Mouse (Mus musculus) limb, embryonic 14.5 days (tissue): Measurements from ENCODE around the gene Cdkl1. TPM values are rescaled to one million over a fixed set of nuclear protein-coding genes. Genes with fewer than 3 reads are reported as not detected.

ENCODE experiments used
- ATAC-seq: fragments of 200-750 bp; cut with Nextera tagmentation; 2 replicates; pipeline ENCODE4 v1.8.0; 2017; ENCODE audit warnings: low read depth, moderate number of reproducible peaks, moderate TSS enrichment; ENCODE audit not compliant: low FRiP score
- DNase-seq: peaks from one replicate; pipeline ENCODE4 v3.0.0-alpha.2; 2015; ENCODE audit warnings: low spot score
- H3K27ac ChIP-seq: fragments of 300-500 bp; sonication (generic); replicated peaks from 2 replicates; pipeline ENCODE4 v1.5.1; 2014; ENCODE audit warnings: low read depth, mild to moderate bottlenecking, low read length, moderate library complexity, mixed read lengths
- H3K27me3 ChIP-seq: fragments of 300-500 bp; sonication (generic); 2 replicates; pipeline ENCODE4 v1.6.1; 2014; ENCODE audit warnings: low read length, mixed read lengths; ENCODE audit not compliant: control insufficient read depth, insufficient read depth
- H3K36me3 ChIP-seq: fragments of 300-500 bp; sonication (generic); 2 replicates; pipeline ENCODE4 v1.6.1; 2014; ENCODE audit warnings: mild to moderate bottlenecking, low read length, moderate library complexity, mixed read lengths; ENCODE audit not compliant: control insufficient read depth, insufficient read depth
- H3K4me1 ChIP-seq: fragments of 300-500 bp; sonication (generic); 2 replicates; pipeline ENCODE4 v1.6.1; 2014; ENCODE audit warnings: antibody characterized with exemption, low read length, mixed read lengths; ENCODE audit not compliant: control insufficient read depth, insufficient read depth
- H3K4me2 ChIP-seq: fragments of 300-500 bp; sonication (generic); replicated peaks from 2 replicates; pipeline ENCODE4 v1.6.1; 2014; ENCODE audit warnings: low read depth, mild to moderate bottlenecking, low read length, moderate library complexity; ENCODE audit not compliant: severe bottlenecking
- H3K4me3 ChIP-seq: fragments of 300-500 bp; sonication (generic); replicated peaks from 2 replicates; pipeline ENCODE4 v1.5.1; 2014; ENCODE audit warnings: low read length
- H3K9ac ChIP-seq: fragments of 300-500 bp; sonication (generic); 2 replicates; pipeline ENCODE4 v1.6.1; 2014; ENCODE audit warnings: mild to moderate bottlenecking, low read depth, low read length, moderate library complexity; ENCODE audit not compliant: severe bottlenecking
- H3K9me3 ChIP-seq: fragments of 300-500 bp; sonication (generic); 2 replicates; pipeline ENCODE4 v1.6.1; 2016; ENCODE audit warnings: low read length; ENCODE audit not compliant: control insufficient read depth
- POLR2A ChIP-seq: fragments of 200-500 bp; IDR thresholded peaks from 2 replicates; pipeline ENCODE4 v1.8.0; 2012; ENCODE audit warnings: inconsistent platforms, mild to moderate bottlenecking, moderate library complexity, borderline replicate concordance; ENCODE audit not compliant: insufficient read depth, insufficient read length; ENCODE audit errors: extremely low read depth
- WGBS: fragments of 180-500 bp; shearing (Covaris S2); extraction: QIAGEN DNeasy Blood & Tissue Kit; methylation state at CpG from one replicate; pipeline ENCODE4 v1.1.7; 2014; 5-methylcytosine and 5-hydroxymethylcytosine counted together
- polyA plus RNA-seq, 2 experiments: library from polyadenylated mRNA; depleted of rRNA in 1 of 2; stranded (reverse) in 1 of 2; unstranded in 1 of 2; fragments of >200 nt; fragmentation: Nextera tagmentation in 1 of 2; extraction: Ambion mirVana in 1 of 2; gene quantifications; 2 replicates each; pipeline versions ENCODE4 v1.2.1 to v1.2.3; 2012 to 2014

Gene Cdkl1
- polyA plus RNA-seq, 2 experiments = 1.7 to 1.9 TPM

- 71% methylated on average over 2 of the region's 2 CpGs for WGBS
- H3K27me3 ChIP-seq = no peaks in the 10 kb centered on the region
- ATAC-seq (no peak), DNase-seq (no peak)
- TF ChIP-seq POLR2A = no peak
- no peaks in the 10 kb centered on the region for H3K9me3 ChIP-seq
- no peak overlapping the region for H3K4me3 ChIP-seq
- H3K36me3 ChIP-seq = no peaks in the 10 kb centered on the region
- H3K4me2 ChIP-seq = no peak overlapping the region
- peaks cover 31% of the 10 kb centered on the region for H3K4me1 ChIP-seq
- H3K27ac ChIP-seq = no peak overlapping the region
- H3K9ac ChIP-seq = no peak overlapping the region
These were observed 29.5 kb downstream of the Cdkl1 start for GRCm38 (mm10) chr12:69761603-69762002.

GRCm38 (mm10) chr12:69760743-69761406, 30.2 kb downstream of the Cdkl1 start:
- Histone ChIP-seq H3K4me3 (no peak overlapping the region), H3K36me3 (no peaks in the 10 kb centered on the region), H3K9ac (no peak overlapping the region), H3K27me3 (no peaks in the 10 kb centered on the region), H3K4me2 (no peak overlapping the region), H3K27ac (no peak overlapping the region), H3K9me3 (no peaks in the 10 kb centered on the region), H3K4me1 (peaks cover 34% of the 10 kb centered on the region)
- no peak for ATAC-seq
- no peak for DNase-seq
- WGBS = 71% methylated on average over 20 of the region's 20 CpGs
- no peak for TF ChIP-seq POLR2A

GRCm38 (mm10) chr12:69760014-69760413, 31.1 kb downstream of the Cdkl1 start:
- H3K4me3 ChIP-seq = no peak overlapping the region
- ATAC-seq = peak; percentile 42; the same call in 1 of the 2 replicates
- no peak overlapping the region for H3K9ac ChIP-seq
- H3K36me3 ChIP-seq = no peaks in the 10 kb centered on the region
- DNase-seq = peak; percentile 37
- WGBS = 8% methylated on average over 6 of the region's 6 CpGs
- H3K27ac ChIP-seq = no peak overlapping the region
- no peak overlapping the region for H3K4me2 ChIP-seq
- no peaks in the 10 kb centered on the region for H3K27me3 ChIP-seq
- H3K4me1 ChIP-seq = peaks cover 31% of the 10 kb centered on the region
- no peaks in the 10 kb centered on the region for H3K9me3 ChIP-seq
- TF ChIP-seq POLR2A = no peak

GRCm38 (mm10) chr12:69759267-69759885, 31.7 kb downstream of the Cdkl1 start:
- no peaks in the 10 kb centered on the region for H3K9me3 ChIP-seq
- no peak overlapping the region for H3K9ac ChIP-seq
- peaks cover 31% of the 10 kb centered on the region for H3K4me1 ChIP-seq
- no peaks in the 10 kb centered on the region for H3K36me3 ChIP-seq
- DNase-seq = no peak
- 0 out of 2 replicates have a peak overlapping the region, but pooled peaks have one; percentile 39 for H3K4me2 ChIP-seq
- ATAC-seq = 0 out of 2 replicates have a peak, but pooled peaks have one; percentile 39
- H3K27me3 ChIP-seq = no peaks in the 10 kb centered on the region
- no peak for TF ChIP-seq POLR2A
- peak overlapping the region; percentile 1; the same call in 1 of the 2 replicates for H3K27ac ChIP-seq
- no peak overlapping the region for H3K4me3 ChIP-seq
- 32% methylated on average over 7 of the region's 7 CpGs for WGBS

DNA sequence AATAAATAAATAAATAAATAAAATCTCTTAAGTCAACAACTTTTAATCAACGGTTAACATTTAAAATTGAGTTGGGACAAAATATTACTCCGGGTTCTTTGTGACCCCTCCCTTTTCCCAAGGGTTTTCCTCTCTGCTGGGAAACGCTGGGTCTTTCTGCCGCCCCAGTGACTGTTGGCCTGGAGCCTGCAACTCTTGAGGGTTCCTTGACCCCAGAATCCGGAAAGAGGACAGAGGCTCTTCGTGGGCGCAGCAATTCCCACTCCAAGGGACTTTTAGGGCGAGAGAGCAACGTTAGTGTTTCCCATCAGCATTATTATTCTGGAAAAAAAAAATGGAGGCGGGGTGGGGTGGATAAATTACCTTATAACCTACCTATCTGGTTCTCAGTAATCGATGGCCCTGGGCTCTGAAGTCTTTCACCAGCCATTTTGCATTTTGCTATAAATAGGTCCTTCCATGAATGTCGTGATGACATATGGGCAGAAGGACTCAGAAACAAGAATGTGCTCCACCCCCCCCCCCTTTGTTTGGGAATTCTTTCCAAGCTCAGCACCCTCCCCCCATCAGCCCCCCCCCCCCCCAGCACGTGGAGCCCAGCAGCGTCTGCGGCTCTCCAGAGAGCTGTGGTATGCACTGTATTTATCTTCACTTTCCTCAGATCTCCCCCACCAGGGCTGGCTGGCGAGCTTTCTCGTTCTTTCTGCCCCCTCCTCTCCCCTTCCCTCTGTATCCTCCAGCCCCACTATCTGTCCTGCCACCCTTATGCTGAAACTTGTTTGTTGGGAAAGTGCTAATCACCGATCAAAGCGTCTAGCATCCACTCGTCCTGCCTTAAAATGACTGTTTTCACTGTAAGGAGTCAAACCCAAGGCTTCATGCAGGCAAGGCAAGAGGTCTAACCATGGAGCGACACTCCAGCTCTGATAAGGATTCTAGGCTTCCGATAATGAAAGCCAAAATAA, 32.6 kb downstream of the Cdkl1 start:
- WGBS = 9% methylated on average over 22 of the region's 22 CpGs
- Histone ChIP-seq H3K4me1 (peaks cover 31% of the 10 kb centered on the region), H3K27ac (peak overlapping the region; percentile 41), H3K4me2 (peak overlapping the region; percentile 39), H3K36me3 (no peaks in the 10 kb centered on the region), H3K9me3 (no peaks in the 10 kb centered on the region), H3K9ac (no peak overlapping the region), H3K27me3 (no peaks in the 10 kb centered on the region), H3K4me3 (peak overlapping the region; percentile 14; the same call in 1 of the 2 replicates)
- DNase-seq (peak; percentile 35), ATAC-seq (peak; percentile 25; the same call in 1 of the 2 replicates)
- no peak for TF ChIP-seq POLR2A
